In genomic region chr11:85334778-85335177, GRCm38 (mm10) we compare ENCODE assay signal across 8 mouse cellular contexts. TPM values are rescaled to one million over a fixed set of nuclear protein-coding genes. Genes with fewer than 3 reads are reported as not detected.
DNase-seq lines count a peak whose midpoint lies in the region; ATAC-seq lines count a peak whose summit lies in the region.

No protein-coding gene starts in this region.

- no peak for ATAC-seq in kidney, embryonic 15.5 days (replicated peaks; ENCODE audit: low FRiP score)
- ATAC-seq in hematopoietic stem cell, adult 5-6 weeks (replicated peaks in 1 of 2; ENCODE audit: insufficient read depth in 1 of 2, low FRiP score in 2 of 2, low TSS enrichment in 1 of 2, low read depth in 1 of 2, poor library complexity in 2 of 2, severe bottlenecking in 2 of 2): peak; percentile 46 to 48; a peak in 3 of 4 replicates
- 0 out of 2 replicates have a peak, but pooled peaks have one; percentile 39 for ATAC-seq in megakaryocyte-erythroid progenitor cell, adult 5-6 weeks (replicated peaks; ENCODE audit: low FRiP score, low TSS enrichment, poor library complexity, severe bottlenecking)

- H3K9ac ChIP-seq in kidney, embryonic 15.5 days: no peak overlapping the region

- H3K4me3 ChIP-seq in kidney, embryonic 15.5 days (replicated peaks): no peak overlapping the region

- no peak overlapping the region for H3K27ac ChIP-seq in kidney, embryonic 15.5 days

- no peaks in the 10 kb centered on the region for H3K27me3 ChIP-seq in kidney, embryonic 15.5 days

- 53% methylated on average over 4 of the region's 4 CpGs for WGBS in kidney, embryonic 15.5 days

- no peaks in the 10 kb centered on the region for H3K4me1 ChIP-seq in kidney, embryonic 15.5 days

- peak; percentile 65 for DNase-seq in kidney, adult 18-20 months
- peak; percentile 30 for DNase-seq in CD4-positive helper T cell, adult 2 months (ENCODE audit: low read depth, low spot score)
- peak; percentile 35 to 42 for DNase-seq in adrenal gland, adult 18-20 months (ENCODE audit: low spot score in 2 of 2)
- peak; percentile 29 for DNase-seq in embryo, embryonic 10.5 days (ENCODE audit: low spot score)
- peak; percentile 23 for DNase-seq in urinary bladder, postnatal 25 days (ENCODE audit: low spot score)

- no peaks in the 10 kb centered on the region for H3K9me3 ChIP-seq in kidney, embryonic 15.5 days (replicated peaks)

- peaks cover 84% of the 10 kb centered on the region for H3K36me3 ChIP-seq in kidney, embryonic 15.5 days

- no peak overlapping the region for H3K4me2 ChIP-seq in kidney, embryonic 15.5 days

RNA-seq across cellular contexts. Expression of gene Bcas3, which starts 18.2 kb away (rescaled TPM):
- polyA plus RNA-seq in kidney, embryonic 15.5 days (2015; fragmentation: Nextera tagmentation; extraction: Ambion mirVana): 26.2 and 28.2 TPM in 2 replicates
- total RNA-seq in adrenal gland, adult 18-20 months (2021): 10 to 100 TPM; 40.9 to 45.4 TPM
- total RNA-seq in hematopoietic stem cell, adult 5-6 weeks (2017): 18.3 and 19.2 TPM in 2 replicates
- 59.0 and 64.0 TPM in 2 replicates for total RNA-seq in megakaryocyte-erythroid progenitor cell, adult 5-6 weeks (2014; fragmentation: Nextera tagmentation)
- 22.6 and 23.7 TPM in 2 replicates for total RNA-seq in megakaryocyte-erythroid progenitor cell, adult 5-6 weeks (2017)

RNA-seq across cellular contexts. Expression of gene Ppm1d, which starts 23.7 kb away (rescaled TPM):
- 19.2 and 20.2 TPM in 2 replicates for polyA plus RNA-seq in kidney, embryonic 15.5 days (2015; fragmentation: Nextera tagmentation; extraction: Ambion mirVana)
- total RNA-seq in adrenal gland, adult 18-20 months (2021): 10 to 100 TPM; 11.9 to 12.9 TPM
- total RNA-seq in hematopoietic stem cell, adult 5-6 weeks (2017): 16.5 and 19.4 TPM in 2 replicates
- total RNA-seq in megakaryocyte-erythroid progenitor cell, adult 5-6 weeks (2014; fragmentation: Nextera tagmentation): 19.6 and 22.9 TPM in 2 replicates
- total RNA-seq in megakaryocyte-erythroid progenitor cell, adult 5-6 weeks (2017): 11.2 and 16.0 TPM in 2 replicates
